Mouse (Mus musculus): ENCODE measurements around the gene Osbpl10.
"Not testable (repeated sequence)": the region's sequence is repeated elsewhere in the genome, so short reads cannot be mapped to it uniquely, and the experiment has no call there.

Osbpl10 gene

DNA sequence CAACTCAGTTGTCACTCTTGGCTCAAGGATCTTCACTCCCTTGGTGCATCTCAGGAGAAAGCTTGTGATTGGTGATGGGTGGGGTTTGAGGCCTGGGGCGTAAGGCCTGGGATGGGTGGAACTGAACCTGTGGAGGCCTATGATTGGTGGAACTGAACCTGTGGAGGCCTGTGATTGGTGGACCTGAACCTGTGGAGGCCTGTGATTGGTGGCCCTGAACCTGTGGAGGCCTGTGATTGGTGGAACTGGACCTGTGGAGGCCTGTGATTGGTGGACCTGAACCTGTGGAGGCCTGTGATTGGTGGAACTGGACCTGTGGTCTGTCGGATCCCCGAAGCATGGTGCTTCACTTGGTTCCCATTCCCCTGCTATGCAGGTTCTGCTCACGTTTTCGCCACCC is 7.4 kb downstream of the Osbpl10 start:
- no peak for DNase-seq

DNA sequence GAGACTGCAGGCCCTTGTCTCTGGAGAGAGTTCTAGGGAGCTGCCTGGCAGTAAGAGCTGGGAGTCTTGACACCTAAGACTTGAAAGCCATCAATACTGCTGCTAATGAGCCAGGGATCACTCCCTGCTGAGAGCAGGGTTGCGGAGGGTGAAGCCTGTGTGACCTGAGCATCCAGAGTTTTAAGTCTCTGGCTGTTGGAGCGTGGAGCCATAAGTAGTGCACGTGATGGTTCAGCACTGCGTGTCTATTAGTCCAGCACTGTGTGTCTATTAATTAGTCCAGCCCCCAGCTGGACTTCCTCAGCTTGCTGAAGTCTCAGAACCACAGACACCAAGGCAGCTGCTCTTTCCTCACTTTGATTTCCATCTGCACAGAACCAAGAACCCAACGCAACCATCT is 8.0 kb downstream of the Osbpl10 start:
- DNase-seq, result no peak

- no peak for DNase-seq
Measured at GRCm38 (mm10) chr9:114988029-114988428, 9.7 kb downstream of the Osbpl10 start.

- no peak for DNase-seq
Measured at GRCm38 (mm10) chr9:114988610-114989327, 10.4 kb downstream of the Osbpl10 start.

GRCm38 (mm10) chr9:114990421-114990820 is 12.1 kb downstream of the Osbpl10 start:
- DNase-seq, result no peak

DNA sequence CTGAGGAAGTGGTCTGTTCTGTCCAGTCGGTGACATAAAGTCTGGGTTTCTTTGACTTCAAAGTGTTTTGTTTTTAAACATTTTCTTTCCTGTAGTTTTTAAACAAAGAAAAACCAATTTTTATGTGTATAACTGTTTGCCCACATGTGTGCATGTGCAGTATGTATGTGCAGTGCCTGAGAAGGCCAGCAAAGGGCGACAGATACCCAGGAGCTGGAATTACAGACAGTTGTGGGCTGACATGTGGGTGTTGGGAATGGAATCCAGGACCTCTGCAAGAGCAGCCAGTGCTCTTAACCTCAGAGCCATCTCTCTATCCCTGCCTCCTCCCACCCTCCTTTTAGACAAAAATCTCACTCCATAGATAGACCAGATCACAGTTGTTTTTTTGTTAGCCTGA is 14.2 kb downstream of the Osbpl10 start:
- DNase-seq, result no peak

GRCm38 (mm10) chr9:114995250-114995649 is 16.9 kb downstream of the Osbpl10 start:
- no peak for DNase-seq

- no peak for DNase-seq
Measured at GRCm38 (mm10) chr9:114995716-114996115, 17.3 kb downstream of the Osbpl10 start.

GRCm38 (mm10) chr9:114996489-114996888 is 18.1 kb downstream of the Osbpl10 start:
- no peak for DNase-seq

DNA sequence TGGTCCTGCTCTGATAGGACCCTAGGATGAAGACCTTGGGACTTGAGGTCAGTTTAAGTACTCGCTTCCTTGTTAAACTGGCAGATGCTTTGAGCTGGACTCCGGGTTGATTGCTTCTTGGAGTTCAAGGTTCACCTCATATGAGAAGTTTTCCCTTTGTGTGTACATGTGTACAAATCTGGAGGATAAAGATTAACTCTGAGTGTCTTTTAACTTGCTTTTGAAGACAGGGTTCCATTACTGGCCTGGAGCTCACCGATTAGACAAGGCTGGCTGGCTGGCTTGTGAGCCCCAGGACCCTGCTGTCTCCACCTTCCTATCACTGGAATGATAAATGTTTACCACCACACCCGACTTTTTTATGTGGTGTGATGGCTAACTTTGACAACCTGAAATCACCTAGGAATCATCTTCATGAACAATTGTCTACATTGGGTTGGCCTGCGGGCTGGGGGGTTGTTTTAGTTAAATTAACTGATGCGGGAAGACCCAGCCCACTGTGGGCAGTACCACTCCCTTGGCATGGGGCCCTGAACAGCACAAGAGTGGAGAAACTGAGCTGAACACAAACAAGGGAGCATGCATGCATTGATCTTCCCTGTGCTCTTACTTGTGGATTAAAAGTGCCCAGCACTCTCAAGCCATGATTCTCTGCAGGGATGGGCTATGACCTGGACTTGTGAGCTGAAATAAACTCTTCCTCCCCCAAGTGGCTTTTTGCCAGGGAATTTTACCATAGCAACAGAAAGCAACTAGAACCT is 20.8 kb downstream of the Osbpl10 start:
- DNase-seq, result no peak

GRCm38 (mm10) chr9:114999771-115000146 is 21.4 kb downstream of the Osbpl10 start:
- DNase-seq, result no peak

GRCm38 (mm10) chr9:115005446-115005845 is 27.1 kb downstream of the Osbpl10 start:
- DNase-seq, result no peak

DNA sequence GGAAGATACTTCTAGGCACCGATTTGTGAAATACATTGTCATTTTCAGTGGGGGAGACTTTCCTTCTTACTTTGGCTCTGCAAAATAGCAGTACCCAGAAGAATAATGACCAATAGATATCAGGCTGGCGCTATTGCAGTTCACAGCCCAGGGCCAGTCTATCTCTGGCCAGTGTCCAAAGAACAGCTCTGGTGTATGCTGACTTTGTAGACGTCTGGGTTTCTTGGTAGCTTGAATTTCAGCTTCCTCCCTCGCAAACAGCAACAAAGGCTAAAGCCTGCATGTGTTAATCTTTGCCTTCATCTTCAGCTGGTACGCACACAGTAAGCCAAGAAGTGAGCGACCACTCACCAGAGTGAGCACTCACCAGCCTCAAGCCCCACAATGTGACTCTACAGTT is 29.4 kb downstream of the Osbpl10 start:
- no peak for DNase-seq

DNA sequence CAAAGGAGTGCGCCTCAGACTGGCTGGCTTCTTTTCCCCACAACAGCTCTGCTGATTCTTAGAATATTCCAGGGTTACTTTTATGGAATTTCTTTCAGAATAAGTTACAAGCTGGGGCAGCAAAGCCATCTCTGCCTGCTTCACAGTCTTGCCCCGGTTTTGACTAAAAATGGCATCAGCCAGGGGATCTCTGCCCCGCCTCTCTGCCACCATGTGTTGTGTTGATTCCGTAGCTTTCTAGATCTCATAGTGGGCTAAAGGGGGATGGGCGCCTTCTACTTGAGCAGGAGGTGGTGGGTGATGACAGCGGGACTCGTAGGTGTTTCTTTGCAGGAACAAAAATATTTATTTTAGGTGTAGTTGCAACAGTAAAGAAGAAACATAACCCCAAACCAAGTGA is 29.8 kb downstream of the Osbpl10 start:
- no peak for DNase-seq

DNA sequence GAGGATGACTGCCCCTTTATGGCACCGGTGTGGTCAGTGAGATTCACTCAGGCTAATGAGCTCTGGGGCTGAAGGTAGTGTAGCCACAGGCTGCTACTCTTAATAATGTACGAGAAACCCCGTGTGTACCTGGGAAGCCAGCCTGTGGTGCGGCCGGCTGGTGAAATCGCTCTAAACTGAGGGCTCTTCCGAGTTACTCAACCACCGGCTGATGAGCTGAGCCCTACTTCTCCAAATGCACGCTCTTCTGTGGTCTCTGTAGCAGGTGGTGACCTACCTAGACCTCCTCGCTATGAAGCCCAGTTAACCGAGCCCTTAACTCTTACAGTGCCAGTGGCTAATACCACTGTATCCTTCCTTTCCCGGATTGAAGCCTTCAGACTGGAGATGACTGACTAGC is 34.0 kb downstream of the Osbpl10 start:
- no peak for DNase-seq

DNA sequence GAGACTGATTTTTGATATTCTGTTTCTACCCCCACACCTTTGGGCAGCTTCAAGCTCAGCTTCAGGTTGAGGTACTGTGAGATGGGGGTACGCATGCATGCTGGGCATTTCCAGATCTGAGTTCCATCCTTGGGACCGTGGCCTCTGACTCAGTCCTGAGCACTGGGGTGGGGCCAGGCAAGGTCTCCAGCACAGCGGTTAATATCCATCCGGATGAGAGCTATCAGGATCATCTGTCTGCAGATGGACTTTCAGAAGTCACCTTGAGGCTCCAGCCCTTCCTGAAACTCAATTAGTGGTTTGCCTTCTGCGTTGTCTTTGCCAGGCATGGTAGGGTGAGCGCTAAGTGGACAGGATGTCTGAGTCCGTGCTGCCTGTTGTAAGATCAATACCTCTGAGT is 41.8 kb downstream of the Osbpl10 start:
- DNase-seq, result no peak

- DNase-seq, result no peak
Measured at GRCm38 (mm10) chr9:115021419-115021818, 43.0 kb downstream of the Osbpl10 start.

DNA sequence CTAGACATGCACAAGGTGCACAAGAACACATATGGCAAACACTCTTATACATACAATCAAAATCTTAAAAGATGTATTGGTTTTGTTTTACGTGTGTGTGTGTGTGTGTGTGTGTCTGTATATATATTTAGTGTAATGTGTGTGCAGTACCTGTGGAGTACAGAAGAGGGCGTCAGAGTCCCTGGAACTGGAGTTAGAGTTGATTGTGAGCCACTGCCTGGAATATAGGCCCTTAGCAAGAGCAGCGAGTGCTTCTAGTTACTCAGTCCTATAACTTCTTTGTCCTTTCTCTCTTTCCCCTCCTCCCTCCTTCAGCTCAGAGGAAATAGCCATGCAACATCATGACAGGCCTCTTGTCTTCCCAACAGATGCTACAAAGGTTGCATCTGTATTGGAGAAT is 44.8 kb downstream of the Osbpl10 start:
- DNase-seq, result no peak

DNA sequence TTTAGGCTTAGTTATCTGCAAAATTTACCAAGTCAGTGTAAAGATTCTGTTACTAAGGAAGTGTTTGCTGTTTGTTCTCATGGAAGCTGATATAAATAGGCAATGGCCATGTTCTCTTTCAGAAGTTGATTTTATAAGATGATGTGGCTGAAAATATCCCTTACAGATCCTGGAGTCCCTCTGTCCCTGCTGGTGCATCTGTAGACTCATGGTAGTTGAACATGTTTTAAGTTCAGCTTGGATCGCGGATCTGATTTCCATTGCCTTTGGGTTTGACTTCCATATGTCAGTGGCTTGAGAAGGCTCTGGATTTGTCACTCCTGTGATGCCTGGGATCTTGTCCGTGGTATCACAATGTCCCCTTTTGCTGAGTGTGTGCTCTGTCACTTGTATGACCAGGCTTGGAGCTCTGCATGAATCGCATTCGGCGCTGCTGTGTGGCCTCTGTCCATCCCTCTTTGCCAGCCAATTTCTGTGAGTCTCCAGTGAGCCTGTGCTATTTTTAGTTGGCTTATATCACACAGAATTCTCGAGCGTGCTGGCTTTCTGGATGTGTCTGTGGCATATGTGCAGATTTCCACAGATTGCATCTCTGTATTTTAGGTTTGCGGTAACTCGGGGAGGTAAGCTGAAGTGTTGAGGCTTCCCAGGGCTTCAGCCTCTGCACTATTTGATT is 45.5 kb downstream of the Osbpl10 start:
- no peak for DNase-seq

DNA sequence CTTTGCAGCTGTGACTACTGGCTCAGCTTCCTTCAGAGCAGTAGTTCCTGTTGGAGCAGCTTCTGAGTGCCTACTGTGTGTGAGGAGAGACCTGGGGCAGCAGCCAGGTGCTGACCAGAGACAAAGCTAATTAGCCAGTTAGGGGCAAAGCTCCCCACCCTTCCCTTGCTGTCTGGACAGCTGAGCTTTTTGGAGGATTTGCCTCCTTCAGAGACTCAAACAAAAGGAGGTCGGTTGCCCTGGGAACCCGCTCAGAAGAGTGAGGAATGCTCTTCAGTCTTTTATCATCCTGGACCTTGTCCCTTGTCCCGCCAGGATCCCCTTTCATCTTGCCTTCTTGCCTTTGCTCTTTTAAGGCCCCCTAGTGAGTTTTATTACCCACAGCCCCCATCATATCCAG is 50.9 kb downstream of the Osbpl10 start:
- DNase-seq, result no peak

DNA sequence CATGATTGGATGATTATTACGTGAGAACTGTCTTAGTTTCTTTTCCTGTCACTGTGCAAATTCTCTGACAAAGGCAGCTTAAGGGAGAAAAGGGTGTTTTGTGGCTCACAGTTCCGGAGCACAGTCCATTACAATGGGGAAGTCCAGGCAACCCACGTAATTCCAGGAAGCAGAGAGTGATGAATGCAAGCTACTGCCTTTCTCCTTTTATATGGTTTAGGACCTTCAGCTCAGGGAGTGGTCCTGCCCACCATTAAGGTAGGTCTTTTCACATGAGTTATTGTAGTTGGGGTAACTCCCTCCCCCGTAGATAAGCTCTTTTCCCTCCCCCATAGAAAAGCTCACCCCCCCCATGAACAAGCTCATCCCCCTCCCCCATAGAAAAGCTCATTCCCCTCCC is 52.2 kb downstream of the Osbpl10 start:
- DNase-seq, result no peak

- not testable (repeated sequence) for DNase-seq
Measured at GRCm38 (mm10) chr9:115031046-115031445, 52.7 kb downstream of the Osbpl10 start.

- no peak for DNase-seq
Measured at GRCm38 (mm10) chr9:115032786-115033185, 54.4 kb downstream of the Osbpl10 start.

GRCm38 (mm10) chr9:115034271-115034670 is 55.9 kb downstream of the Osbpl10 start:
- DNase-seq, result no peak
